Mouse (Mus musculus) hindbrain, embryonic 11.5 days (tissue): Measurements from ENCODE around the gene Ccdc39. TPM values are rescaled to one million over a fixed set of nuclear protein-coding genes. Genes with fewer than 3 reads are reported as not detected.

ENCODE experiments used
- ATAC-seq: fragments of 200-750 bp; cut with Nextera tagmentation; 2 replicates; pipeline ENCODE4 v1.8.0; 2017; ENCODE audit warnings: mild to moderate bottlenecking, moderate TSS enrichment, moderate library complexity; ENCODE audit not compliant: low FRiP score
- DNase-seq: peaks from one replicate; pipeline ENCODE4 v3.0.0-alpha.2; 2015; ENCODE audit warnings: low spot score
- H3K27ac ChIP-seq: fragments of 300-500 bp; sonication (generic); 2 replicates; pipeline ENCODE4 v1.5.1; 2014; ENCODE audit warnings: mild to moderate bottlenecking, low read depth, low read length
- H3K27me3 ChIP-seq: fragments of 300-500 bp; sonication (generic); 2 replicates; pipeline ENCODE4 v1.6.1; 2014; ENCODE audit warnings: mild to moderate bottlenecking, low read length, moderate library complexity, mixed read lengths; ENCODE audit not compliant: control insufficient read depth, insufficient read depth
- H3K36me3 ChIP-seq: fragments of 300-500 bp; sonication (generic); 2 replicates; pipeline ENCODE4 v1.6.1; 2014; ENCODE audit warnings: mild to moderate bottlenecking, low read length, moderate library complexity, mixed read lengths; ENCODE audit not compliant: control insufficient read depth, insufficient read depth
- H3K4me1 ChIP-seq: fragments of 300-500 bp; sonication (generic); replicated peaks from 2 replicates; pipeline ENCODE4 v1.6.1; 2014; ENCODE audit warnings: low read length, mixed read lengths; ENCODE audit not compliant: control insufficient read depth, insufficient read depth
- H3K4me2 ChIP-seq: fragments of 300-500 bp; sonication (generic); replicated peaks from 2 replicates; pipeline ENCODE4 v1.6.1; 2014; ENCODE audit warnings: mild to moderate bottlenecking, low read depth, low read length
- H3K4me3 ChIP-seq: fragments of 300-500 bp; sonication (generic); 2 replicates; pipeline ENCODE4 v1.5.1; 2014; ENCODE audit warnings: low read depth, low read length
- H3K9ac ChIP-seq: fragments of 300-500 bp; sonication (generic); 2 replicates; pipeline ENCODE4 v1.6.1; 2014; ENCODE audit warnings: low read depth, low read length
- H3K9me3 ChIP-seq: fragments of 300-500 bp; sonication (generic); 2 replicates; pipeline ENCODE4 v1.6.1; 2016; ENCODE audit warnings: low read length; ENCODE audit not compliant: control insufficient read depth
- WGBS: fragments of 180-500 bp; shearing (Covaris S2); extraction: QIAGEN DNeasy Blood & Tissue Kit; methylation state at CpG from one replicate; pipeline ENCODE4 v1.1.7; 2014; 5-methylcytosine and 5-hydroxymethylcytosine counted together
- polyA plus RNA-seq: library from polyadenylated mRNA; unstranded; fragments of >200 nt; fragmentation: Nextera tagmentation; extraction: Ambion mirVana; gene quantifications from 2 replicates; pipeline ENCODE4 v1.2.1, GENCODE M21; 2014

The Ccdc39 gene
- polyA plus RNA-seq, 1 experiment from 2014 or later: 13.5 TPM

DNA sequence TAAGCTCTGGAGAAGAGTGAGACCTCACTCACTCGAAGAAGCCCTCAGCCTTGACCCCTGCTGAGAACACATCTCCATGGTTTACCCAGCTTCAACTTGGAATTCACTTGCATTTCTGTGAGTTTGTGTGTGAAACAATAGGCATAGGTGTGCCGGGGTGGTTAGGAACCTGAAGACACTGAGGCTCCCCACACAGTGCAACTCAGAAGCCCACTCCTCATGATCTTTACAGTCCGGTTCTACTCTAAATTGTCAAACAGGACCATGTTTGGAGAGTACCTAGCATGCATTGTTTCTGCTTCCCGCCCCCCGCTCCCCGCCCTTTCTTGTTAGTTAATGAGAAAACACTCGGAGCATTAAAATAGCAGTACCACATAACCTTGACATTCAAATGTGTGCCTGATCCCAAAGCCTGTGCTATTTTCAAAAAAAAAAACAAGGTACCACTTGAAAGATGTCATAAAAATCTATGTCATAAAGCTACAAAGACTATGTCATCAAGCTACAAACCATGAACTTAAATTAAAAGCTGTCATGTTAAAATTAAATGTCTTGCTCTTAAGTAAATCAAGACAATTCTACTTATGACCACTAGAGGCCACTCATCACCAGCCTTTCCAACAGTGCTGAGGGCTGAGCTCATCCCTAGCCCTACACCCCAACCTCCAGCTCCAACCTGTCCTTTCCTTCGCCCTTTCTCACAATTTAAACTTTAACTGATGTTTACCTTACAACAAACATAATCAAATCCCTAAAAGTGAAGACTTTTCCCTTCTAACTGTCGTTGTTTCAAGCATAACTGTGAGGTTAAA is 19.8 kb downstream of the Ccdc39 start:
- H3K36me3 ChIP-seq: no peaks in the 10 kb centered on the region
- 45% methylated on average over 9 of the region's 9 CpGs for WGBS
- H3K4me2 ChIP-seq: no peak overlapping the region
- no peak overlapping the region for H3K4me3 ChIP-seq
- DNase-seq (peak; percentile 51), ATAC-seq (peak; percentile 59; the same call in 1 of the 2 replicates)
- H3K9ac ChIP-seq: no peak overlapping the region
- no peaks in the 10 kb centered on the region for H3K4me1 ChIP-seq
- H3K27ac ChIP-seq: no peak overlapping the region
- no peaks in the 10 kb centered on the region for H3K9me3 ChIP-seq
- no peaks in the 10 kb centered on the region for H3K27me3 ChIP-seq

DNA sequence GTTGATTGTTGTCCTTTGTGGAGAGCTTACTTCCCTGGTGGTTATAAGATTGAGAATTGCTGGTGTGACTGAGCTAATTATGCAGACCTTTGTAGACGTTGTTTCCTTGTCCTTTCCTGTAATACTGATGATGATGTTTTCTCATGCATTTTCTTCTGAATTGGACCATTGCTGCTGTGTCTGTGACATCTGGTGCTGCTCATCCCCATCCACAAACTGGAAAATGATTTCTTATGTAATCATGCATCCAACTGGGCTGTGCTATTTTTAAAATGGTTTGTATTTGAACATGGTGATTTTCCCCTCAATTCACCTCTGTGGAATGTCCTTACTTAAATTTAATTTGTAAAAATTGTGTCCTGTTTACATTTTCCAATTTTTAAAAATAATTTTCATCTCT is 37.0 kb downstream of the Ccdc39 start:
- peaks cover 8% of the 10 kb centered on the region; the same call in 1 of the 2 replicates for H3K36me3 ChIP-seq
- WGBS: 90% methylated on average over 1 of the region's 1 CpGs

DNA sequence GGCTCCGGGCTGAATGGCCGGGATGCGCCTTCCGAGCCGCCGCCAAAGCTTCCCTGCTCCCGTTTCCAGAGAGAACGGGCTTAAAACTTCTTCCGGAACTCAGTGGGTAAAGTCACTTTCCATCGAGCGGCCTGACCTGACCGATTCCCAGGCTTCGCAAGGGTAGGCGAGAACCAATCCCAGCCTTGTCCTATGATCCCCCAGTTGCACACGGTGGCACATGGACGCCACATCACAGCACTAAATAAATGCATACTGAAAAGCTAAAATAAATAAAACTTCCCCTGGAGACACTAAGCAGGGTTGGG is 43.6 kb downstream of the Ccdc39 start:
- Histone ChIP-seq H3K27ac (peak overlapping the region; percentile 98), H3K36me3 (no peaks in the 10 kb centered on the region; the same call in 1 of the 2 replicates), H3K27me3 (no peaks in the 10 kb centered on the region), H3K4me2 (peak overlapping the region; percentile 58), H3K9me3 (no peaks in the 10 kb centered on the region), H3K9ac (peak overlapping the region; percentile 96), H3K4me1 (no peaks in the 10 kb centered on the region), H3K4me3 (peak overlapping the region; percentile 95)
- ATAC-seq: peak; percentile 34
- DNase-seq: no peak
- WGBS: under 1% methylated on average over 16 of the region's 16 CpGs

More for the DNA sequence above, 37.0 kb downstream of the Ccdc39 start:
- H3K9ac ChIP-seq: no peak overlapping the region
- no peaks in the 10 kb centered on the region for H3K27me3 ChIP-seq
- H3K9me3 ChIP-seq: no peaks in the 10 kb centered on the region
- H3K4me1 ChIP-seq: no peaks in the 10 kb centered on the region
- no peak overlapping the region for H3K4me2 ChIP-seq
- H3K4me3 ChIP-seq: no peak overlapping the region
- no peak overlapping the region for H3K27ac ChIP-seq
- DNase-seq: no peak
- ATAC-seq: no peak

DNA sequence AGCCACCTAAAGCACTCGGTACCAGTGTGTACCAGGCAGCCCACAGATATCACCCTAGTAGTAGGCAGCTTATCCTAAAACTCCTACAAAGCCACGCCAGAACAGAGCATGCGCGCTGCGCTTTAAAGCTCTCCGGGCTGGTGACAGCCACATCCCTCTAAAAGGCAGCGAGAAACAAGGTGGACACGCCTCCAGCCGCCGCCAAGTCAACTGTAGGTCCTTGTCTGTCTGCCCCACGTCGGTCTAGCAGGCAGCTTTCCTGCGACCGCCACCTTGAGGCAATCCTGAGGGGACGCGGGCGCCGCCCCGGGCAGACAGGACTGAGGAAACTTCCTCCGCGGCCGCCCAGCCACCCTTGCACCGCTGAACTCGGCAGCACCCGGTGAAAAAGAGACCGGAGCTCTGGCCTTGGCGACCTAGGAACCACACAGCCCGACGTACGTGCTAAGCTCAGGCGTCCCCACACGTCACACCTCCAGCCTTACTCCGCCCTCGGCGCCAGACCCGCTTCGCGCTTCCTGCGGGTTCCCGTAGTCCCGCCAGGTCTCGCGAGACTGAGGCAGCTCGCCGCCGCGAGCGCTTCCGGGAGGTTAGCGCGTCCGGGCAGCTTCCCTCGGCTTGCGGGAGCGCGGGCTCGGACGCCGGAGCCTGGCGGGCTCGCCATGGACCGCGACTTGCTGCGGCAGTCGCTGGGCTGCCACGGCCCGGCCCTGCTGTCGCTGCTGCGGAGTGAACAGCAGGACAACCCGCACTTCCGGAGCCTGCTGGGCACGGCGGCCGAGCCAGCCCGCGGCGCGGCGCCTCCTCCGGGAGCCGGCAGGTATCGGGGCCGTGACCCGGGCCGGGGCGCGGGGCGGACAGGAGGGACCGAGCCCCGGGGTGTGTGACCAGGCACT is 44.2 kb downstream of the Ccdc39 start, which contains the start of gene Ttc14:
TSS of gene Ttc14 (plus strand) at position 216 of the 896 bp plus-strand sequence.
- Histone ChIP-seq H3K27ac (peak within 1 kb of the TSS; percentile 98), H3K27me3 (no peaks in the 10 kb centered on the region), H3K4me1 (no peaks in the 10 kb centered on the region), H3K9ac (peak within 1 kb of the TSS; percentile 96), H3K9me3 (no peaks in the 10 kb centered on the region), H3K4me3 (peak within 1 kb of the TSS; percentile 95), H3K36me3 (no peaks in the 10 kb centered on the region), H3K4me2 (peak within 1 kb of the TSS; percentile 58)
- DNase-seq: peak; percentile 97
- under 1% methylated on average over 72 of the region's 90 CpGs for whole genome bisulfite sequencing
- ATAC-seq: peak; percentile 100

- H3K4me1 ChIP-seq: no peaks in the 10 kb centered on the region
- H3K4me3 ChIP-seq: no peak overlapping the region
- DNase-seq (peak; percentile 7), ATAC-seq (no peak)
- no peak overlapping the region for H3K27ac ChIP-seq
- H3K4me2 ChIP-seq: no peak overlapping the region
- no peaks in the 10 kb centered on the region for H3K9me3 ChIP-seq
- no peaks in the 10 kb centered on the region for H3K27me3 ChIP-seq
- no peak overlapping the region for H3K9ac ChIP-seq
- H3K36me3 ChIP-seq: no peaks in the 10 kb centered on the region
Observed at GRCm38 (mm10) chr3:33790975-33791374, 53.1 kb downstream of the Ccdc39 start.

Other genes starting within 250 kb of the Ccdc39 start
- 62.7 and 82.3 TPM in 2 replicates for gene Ttc14, start 44.5 kb downstream of the Ccdc39 start, polyA plus RNA-seq
- 74.0 and 76.8 TPM in 2 replicates for gene Fxr1, start 175.6 kb upstream of the Ccdc39 start, polyA plus RNA-seq
- 144 and 159 TPM in 2 replicates for gene Dnajc19, start 237.0 kb upstream of the Ccdc39 start, polyA plus RNA-seq